Mouse (Mus musculus): Measurements from ENCODE around the gene Gm15557.
"Not testable (repeated sequence)": the region's sequence is repeated elsewhere in the genome, so short reads cannot be mapped to it uniquely, and the experiment has no call there.

Gm15557 gene

GRCm38 (mm10) chr2:155940681-155941080 lies at the start of gene Gm15557:
Gene Gm15557, plus strand, starts transcription at chr2:155940728.
- DNase-seq (ENCODE audit: low read depth), result no peak

DNA sequence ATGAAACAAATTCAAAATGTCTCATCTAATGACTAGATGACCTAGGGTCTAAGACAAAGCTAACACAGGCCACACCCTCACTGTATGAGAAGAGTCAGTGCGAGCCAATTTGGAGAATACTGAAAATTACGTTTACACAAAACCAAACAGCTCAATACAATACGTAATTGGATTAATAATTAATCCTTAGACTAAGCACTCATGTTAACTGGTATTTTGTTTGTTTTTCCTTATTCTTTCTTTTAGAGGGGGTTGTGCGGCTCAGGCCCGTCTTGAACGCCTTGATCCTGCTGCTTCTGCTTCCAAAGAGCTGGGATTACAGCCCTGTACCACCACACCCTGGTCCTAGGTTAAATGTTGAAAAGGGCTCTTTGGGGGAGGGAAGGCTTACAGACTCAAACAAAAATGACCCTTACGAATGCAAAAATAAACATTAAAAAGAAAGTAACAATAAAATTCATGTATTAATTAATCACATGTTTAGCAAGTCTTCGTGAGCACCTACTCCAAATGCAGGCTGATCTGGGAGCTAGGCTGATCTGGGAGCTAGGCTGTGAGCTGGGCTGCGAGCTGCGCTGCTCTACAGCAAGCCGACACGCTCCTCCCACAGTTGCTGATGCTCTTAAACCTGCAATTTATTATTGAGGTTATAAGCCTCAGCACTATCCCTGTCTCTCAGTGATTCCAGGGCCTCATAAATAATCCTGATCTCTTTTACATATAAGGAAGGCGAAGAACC lies 46.1 kb upstream of the Gm15557 start:
- DNase-seq (ENCODE audit: low read depth), result no peak

DNA sequence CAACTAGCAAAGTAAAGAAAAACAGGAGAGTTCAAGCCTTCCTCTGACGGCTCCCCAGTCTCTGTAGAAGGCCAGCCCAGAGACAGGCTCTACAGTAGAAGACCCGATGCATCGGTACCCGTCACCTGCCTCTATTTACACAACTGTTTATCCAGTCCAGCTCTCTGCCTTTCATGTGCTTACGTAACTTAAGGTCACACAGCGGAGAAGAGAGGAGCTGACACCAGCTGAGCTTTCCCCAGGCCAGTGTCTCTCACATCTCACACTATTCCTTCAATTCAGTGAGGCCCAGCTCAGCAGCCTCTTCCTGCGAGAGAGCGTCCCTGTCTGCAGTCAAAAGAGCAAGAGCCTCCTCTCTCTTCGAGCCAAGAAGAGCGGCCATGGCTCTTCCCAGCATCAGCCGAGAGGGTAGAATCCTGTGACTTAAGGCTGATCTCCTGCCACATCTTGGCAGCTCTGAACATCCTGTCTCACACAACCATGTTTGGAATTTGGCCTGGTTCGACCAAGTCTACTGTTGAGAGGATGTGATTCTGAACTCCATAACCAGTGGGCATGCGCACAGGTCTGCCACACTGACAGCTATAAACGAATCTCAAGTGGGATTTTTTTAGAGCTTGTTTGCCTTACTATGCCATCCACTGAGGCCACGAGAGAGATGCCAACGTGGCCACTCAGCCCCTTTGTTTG lies 45.3 kb upstream of the Gm15557 start:
- no peak for DNase-seq (ENCODE audit: low read depth)

DNA sequence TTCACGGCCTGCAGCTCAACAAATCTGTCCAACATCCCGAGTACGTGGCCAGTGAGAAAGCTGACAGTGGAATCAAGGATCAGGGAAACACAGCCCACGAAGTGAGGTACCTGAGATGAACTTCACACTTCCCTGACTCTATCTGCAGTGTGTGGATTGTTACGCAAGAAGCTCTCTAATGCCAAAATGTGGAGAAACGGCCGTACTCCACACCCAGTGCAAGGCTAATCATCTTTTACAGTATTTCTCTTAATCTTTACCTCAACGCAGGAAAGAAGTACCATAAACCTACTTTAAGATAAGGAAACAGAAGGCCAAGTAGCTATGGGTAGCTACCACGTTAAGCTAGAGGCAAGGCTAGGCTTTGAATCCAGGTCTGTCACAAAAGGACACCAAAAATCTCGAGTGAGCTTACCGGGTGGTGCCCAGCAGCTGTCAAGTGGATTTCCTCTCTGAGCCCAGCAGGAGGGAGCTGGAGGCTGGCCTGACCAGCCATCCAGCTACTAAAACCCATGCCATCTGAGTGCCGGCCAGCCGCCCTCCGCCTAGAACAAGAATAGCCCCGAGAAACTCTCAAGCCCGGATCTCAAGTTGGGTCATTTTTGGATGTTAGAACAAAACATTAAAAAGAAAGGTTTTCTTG lies 37.4 kb upstream of the Gm15557 start:
- DNase-seq (ENCODE audit: low read depth), result no peak

DNA sequence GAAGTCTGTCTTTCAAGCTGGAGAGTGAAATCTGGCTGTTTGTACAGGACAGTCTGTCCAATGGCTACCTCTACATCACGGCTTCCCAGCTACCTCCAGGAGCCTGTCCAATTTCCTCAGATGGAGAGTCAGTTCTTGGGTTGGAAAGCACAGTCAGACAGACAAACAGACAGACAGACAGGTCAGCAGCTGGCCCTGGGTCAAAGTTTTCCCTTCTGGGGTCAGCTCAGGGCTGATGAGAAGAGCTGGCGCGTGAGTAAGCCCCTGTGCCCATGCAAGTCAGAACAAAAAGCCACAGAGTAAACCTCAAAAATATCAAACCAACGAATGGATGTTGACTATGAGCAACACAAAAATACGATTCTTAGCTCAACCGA lies 36.9 kb upstream of the Gm15557 start:
- no peak for DNase-seq (ENCODE audit: low read depth)

DNA sequence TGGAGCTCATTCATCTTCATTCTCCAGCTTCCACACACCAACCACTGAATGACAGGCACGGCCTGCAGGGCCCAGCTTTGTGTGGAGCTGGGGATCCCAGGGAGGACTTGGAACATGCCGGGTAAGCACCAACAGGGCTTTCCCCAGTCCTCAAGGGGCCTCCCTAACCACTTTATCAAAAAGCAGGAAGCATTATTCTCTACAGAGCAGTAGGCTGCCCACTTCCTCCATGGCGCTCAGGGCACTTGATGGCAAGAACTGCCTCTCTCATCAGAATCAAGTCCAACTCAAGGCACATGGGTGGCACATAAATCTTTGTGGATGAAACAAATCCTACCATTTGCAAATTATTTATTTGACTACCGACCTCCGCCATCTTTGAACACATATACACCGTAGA lies 25.8 kb upstream of the Gm15557 start:
- DNase-seq (ENCODE audit: low read depth), result no peak

- no peak for DNase-seq (ENCODE audit: low read depth)
Observed at GRCm38 (mm10) chr2:155923143-155923542, 17.4 kb upstream of the Gm15557 start.

DNA sequence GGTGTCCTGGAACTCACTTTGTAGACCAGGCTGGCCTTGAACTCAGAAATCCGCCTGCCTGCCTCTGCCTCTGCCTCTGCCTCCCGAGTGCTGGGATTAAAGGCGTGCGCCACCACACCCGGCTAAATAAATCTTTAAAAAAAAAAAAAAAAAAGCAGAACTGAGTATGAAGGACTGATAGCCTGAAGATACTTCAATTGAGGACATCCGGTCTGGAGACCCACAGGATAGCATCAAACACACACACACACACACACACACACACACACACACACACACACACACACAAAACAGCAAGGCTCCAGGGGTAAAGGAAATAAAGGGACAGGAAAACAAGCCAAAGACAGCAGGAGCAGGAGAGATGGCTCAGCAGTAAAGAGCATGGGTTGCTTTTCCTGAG lies 15.3 kb upstream of the Gm15557 start:
- DNase-seq (ENCODE audit: low read depth), result not testable (repeated sequence)

DNA sequence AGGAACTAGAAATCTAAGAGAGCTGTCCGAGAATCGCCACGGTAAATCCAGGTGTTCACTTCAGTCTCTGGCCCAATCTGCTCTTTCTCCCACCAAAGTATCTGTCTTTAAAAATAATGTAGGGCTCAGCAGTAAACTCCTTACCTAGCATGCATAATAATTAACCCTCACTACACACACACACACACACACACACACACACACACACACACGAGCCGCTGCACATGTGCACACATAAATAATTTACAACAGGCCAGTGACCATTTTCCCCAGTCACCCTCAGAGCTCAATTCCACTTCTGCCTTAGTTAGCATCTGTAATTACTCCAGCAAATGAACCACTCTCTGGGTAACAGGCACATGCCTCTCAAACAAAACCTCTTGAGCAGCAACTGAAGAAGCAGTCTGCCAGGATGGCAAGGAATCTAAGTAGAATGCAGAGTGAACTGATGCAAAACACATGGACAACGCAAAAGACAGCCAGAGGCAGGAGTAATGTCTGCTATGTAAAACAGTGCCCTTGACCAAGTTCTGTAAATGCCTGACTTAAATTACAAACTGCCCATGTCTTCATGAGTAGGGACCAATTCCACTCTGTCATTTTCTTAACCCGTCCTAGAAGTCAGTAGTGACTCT lies 11.7 kb upstream of the Gm15557 start:
- no peak for DNase-seq (ENCODE audit: low read depth)

GRCm38 (mm10) chr2:155929531-155930442 lies 10.7 kb upstream of the Gm15557 start, which contains the start of gene Uqcc1:
Gene Uqcc1, minus strand, starts transcription at chr2:155930310.
- peak; percentile 97 for DNase-seq (ENCODE audit: low read depth)

DNA sequence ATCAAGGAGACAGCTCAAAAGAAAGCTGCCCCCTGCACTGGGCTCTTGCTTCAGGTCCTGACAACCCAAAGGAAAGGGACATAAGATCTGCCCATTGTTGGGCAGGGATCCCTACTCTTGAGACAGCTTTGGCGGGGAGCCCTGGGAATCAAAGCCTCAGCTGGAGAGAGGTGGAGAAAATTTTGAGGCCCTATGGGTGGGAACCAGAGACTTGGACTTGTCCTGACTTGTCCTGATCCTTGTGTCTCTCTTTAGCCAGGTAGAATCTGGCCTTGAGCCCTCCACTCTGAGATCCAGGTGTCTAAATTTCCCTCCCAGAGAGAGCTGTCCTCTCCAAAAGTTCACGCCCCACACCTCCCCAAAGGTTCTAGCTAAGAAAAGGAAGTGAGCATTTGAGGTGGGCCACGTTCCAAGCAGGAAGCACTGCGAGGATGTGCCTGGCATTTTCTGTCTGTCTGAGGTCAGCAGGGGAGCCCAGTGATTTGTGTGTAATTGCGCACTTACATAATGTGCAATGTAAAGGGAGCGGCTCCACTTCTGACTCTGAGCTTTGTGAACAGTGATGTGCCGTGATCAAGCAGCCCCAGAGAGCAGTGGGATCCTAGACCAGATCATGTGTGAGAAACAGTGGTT lies 515 bp upstream of the Gm15557 start:
- DNase-seq (ENCODE audit: low read depth), result no peak

GRCm38 (mm10) chr2:155941697-155942442 lies 1.3 kb downstream of the Gm15557 start:
- no peak for DNase-seq (ENCODE audit: low read depth)

DNA sequence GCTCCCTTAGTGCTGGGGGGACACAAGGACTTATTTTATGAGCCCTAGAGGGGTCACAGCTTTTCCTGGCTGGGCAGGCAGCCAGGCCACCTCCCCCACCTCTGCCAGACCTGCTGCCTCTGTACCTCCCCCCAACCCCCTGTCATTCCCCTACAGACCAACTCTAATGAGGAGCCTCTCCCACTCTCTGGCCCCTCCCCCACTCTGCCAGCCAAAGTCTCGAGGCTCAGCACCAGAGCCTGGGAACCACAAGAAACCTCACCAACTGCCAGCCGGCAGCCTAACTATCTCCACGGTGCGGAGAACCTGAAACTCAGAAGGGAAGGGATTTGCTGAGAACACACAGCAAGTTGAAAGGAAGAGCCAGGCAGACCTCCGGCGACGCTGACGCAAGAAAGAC lies 2.9 kb downstream of the Gm15557 start:
- no peak for DNase-seq (ENCODE audit: low read depth)

DNA sequence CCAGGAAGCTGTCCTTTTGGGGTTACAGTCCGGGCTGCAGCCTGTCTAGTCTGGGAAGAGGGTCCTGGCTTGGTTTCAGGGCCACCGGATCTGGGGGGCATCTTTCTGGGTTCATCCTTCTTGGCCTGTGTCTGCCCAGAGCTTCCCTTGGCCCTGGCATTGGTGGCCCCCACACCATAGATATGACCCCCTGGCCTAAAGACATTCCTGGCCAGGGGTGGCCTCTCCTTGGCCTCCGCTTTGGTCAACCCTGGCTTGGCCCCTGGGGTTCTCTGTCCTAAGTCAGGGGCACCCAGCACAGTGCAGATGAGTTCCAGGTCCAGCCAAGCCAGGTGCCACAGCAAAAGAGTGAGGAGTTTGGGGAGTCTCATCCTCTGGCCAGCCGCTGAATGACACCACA lies 4.2 kb downstream of the Gm15557 start:
- DNase-seq (ENCODE audit: low read depth), result no peak

GRCm38 (mm10) chr2:155945124-155945523 lies 4.6 kb downstream of the Gm15557 start, which contains the start of gene Gdf5:
Gene Gdf5, minus strand, starts transcription at chr2:155945367.
- no peak for DNase-seq (ENCODE audit: low read depth)

- no peak for DNase-seq (ENCODE audit: low read depth)
Observed at GRCm38 (mm10) chr2:155945580-155945979, 5.1 kb downstream of the Gm15557 start.

DNA sequence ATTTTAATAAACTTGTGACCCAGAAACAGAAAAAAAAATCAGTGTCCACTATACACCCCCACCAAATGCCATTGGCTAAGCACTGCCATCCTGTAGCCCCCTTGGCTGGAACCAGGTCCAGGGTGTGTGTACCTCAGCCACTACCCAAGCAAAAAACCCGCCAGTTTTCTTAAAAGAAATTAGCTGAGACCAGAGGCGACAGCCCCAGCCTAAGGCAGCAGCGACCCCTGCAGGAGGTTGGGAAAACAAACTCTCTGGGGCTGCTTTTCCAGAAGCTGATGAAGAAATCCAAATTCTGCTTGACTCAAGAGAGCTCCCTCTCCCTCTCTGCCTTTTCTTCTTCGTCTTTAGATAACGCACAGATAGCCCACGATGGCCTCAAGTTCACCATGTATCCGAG lies 5.5 kb downstream of the Gm15557 start:
- peak; percentile 79 for DNase-seq (ENCODE audit: low read depth)

DNA sequence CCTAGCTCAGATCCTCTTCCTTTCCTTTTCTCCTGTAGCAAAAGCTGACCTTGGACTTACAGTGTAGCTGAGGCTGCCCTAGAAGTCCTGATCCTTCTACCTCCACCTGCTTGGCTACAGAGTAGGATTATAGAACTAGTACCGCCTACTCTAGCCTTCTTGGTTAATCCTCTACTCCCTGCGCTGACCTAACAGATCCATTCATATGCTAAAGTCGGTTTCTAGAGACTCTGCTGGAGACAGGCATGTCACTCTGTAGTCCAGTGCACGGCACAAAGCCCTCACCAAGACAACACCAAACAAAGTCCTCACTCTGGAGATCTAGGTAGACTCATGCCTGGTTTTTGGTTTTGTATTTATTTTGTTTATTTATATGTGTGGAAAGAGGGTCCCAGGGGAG lies 6.0 kb downstream of the Gm15557 start:
- no peak for DNase-seq (ENCODE audit: low read depth)

DNA sequence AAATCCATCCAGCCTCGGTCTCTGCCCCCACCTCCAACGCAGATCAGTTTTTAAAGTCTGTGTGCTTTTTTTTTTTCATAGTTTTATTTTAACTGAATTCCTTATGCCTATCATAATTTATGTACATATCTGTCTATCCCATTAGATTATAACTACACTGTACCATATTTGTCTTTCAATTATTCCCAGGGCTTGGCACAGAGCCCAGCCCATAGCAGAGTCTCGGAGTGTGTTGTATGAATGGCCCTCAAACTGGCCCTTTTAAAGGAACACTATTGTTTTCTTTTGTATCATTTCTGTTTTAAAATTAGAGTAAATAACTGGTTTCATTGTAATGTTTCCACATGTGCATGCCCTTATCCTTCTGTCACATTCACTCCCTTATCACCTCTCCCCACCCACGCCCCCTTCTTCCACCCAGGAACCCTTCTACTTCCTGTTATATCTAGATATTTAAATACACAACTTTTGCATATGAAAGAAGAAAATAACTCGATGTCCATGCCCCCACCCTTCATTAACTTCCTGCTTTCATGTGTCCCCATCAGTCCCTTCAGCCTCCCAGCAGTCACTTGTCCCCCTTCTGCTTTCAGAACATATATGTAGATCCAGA lies 7.0 kb downstream of the Gm15557 start:
- no peak for DNase-seq (ENCODE audit: low read depth)

- DNase-seq (ENCODE audit: low read depth), result no peak
Observed at GRCm38 (mm10) chr2:155949362-155949761, 8.8 kb downstream of the Gm15557 start.
